Mouse (Mus musculus): ENCODE measurements around the gene Plekhg6.

Gene Plekhg6

GRCm38 (mm10) chr6:125353221-125353620 is 27.4 kb downstream of the Plekhg6 start:
- DNase-seq (ENCODE audit: low read depth): no peak

GRCm38 (mm10) chr6:125352811-125353210 is 27.8 kb downstream of the Plekhg6 start:
- no peak for DNase-seq (ENCODE audit: low read depth)

- no peak for DNase-seq (ENCODE audit: low read depth)
Measured at GRCm38 (mm10) chr6:125352046-125352384, 28.6 kb downstream of the Plekhg6 start.

GRCm38 (mm10) chr6:125351368-125352045 is 29.1 kb downstream of the Plekhg6 start:
- DNase-seq (ENCODE audit: low read depth): no peak

GRCm38 (mm10) chr6:125350995-125351324 is 29.6 kb downstream of the Plekhg6 start:
- no peak for DNase-seq (ENCODE audit: low read depth)

GRCm38 (mm10) chr6:125350231-125350994 is 30.2 kb downstream of the Plekhg6 start:
- DNase-seq (ENCODE audit: low read depth): no peak

- no peak for DNase-seq (ENCODE audit: low read depth)
Measured at GRCm38 (mm10) chr6:125349575-125350230, 30.9 kb downstream of the Plekhg6 start.

- no peak for DNase-seq (ENCODE audit: low read depth)
Measured at GRCm38 (mm10) chr6:125348721-125349574, 31.6 kb downstream of the Plekhg6 start, which contains the start of gene Tnfrsf1a. Gene Tnfrsf1a, plus strand, starts transcription at chr6:125349362.

GRCm38 (mm10) chr6:125346029-125346428 is 34.6 kb downstream of the Plekhg6 start:
- no peak for DNase-seq (ENCODE audit: low read depth)

- DNase-seq (ENCODE audit: low read depth): no peak
Measured at GRCm38 (mm10) chr6:125345625-125346024, 35.0 kb downstream of the Plekhg6 start.

GRCm38 (mm10) chr6:125344866-125345265 is 35.7 kb downstream of the Plekhg6 start:
- no peak for DNase-seq (ENCODE audit: low read depth)

- no peak for DNase-seq (ENCODE audit: low read depth)
Measured at GRCm38 (mm10) chr6:125344084-125344483, 36.5 kb downstream of the Plekhg6 start.

- DNase-seq (ENCODE audit: low read depth): no peak
Measured at GRCm38 (mm10) chr6:125342198-125342597, 38.4 kb downstream of the Plekhg6 start.

GRCm38 (mm10) chr6:125340244-125340643 is 40.3 kb downstream of the Plekhg6 start:
- DNase-seq (ENCODE audit: low read depth): no peak

- DNase-seq (ENCODE audit: low read depth): no peak
Measured at GRCm38 (mm10) chr6:125338791-125339660, 41.6 kb downstream of the Plekhg6 start.

- DNase-seq (ENCODE audit: low read depth): no peak
Measured at GRCm38 (mm10) chr6:125334356-125334755, 46.2 kb downstream of the Plekhg6 start.

- no peak for DNase-seq (ENCODE audit: low read depth)
Measured at GRCm38 (mm10) chr6:125333112-125333899, 47.3 kb downstream of the Plekhg6 start.

GRCm38 (mm10) chr6:125330626-125331326 is 49.8 kb downstream of the Plekhg6 start:
- DNase-seq (ENCODE audit: low read depth): no peak

- no peak for DNase-seq (ENCODE audit: low read depth)
Measured at GRCm38 (mm10) chr6:125328243-125328642, 52.4 kb downstream of the Plekhg6 start.

GRCm38 (mm10) chr6:125325337-125325736 is 55.3 kb downstream of the Plekhg6 start:
- DNase-seq (ENCODE audit: low read depth): no peak

All from c-Kit-positive CD71-negative TER-119-negative erythroid progenitor cells, embryonic 14.5 days (primary cell).